Mouse (Mus musculus): Measurements from ENCODE around the gene Ifnab.

Ifnab gene

GRCm38 (mm10) chr4:88691259-88691658, at the start of gene Ifnab:
Ifnab (minus strand) TSS chr4:88691359.
- in situ Hi-C loops (cut with MseI, MboI), result no loop called here

- in situ Hi-C loops (cut with MseI, MboI), result no loop called here
Observed at GRCm38 (mm10) chr4:88739036-88739435, 47.9 kb upstream of the Ifnab start.

DNA sequence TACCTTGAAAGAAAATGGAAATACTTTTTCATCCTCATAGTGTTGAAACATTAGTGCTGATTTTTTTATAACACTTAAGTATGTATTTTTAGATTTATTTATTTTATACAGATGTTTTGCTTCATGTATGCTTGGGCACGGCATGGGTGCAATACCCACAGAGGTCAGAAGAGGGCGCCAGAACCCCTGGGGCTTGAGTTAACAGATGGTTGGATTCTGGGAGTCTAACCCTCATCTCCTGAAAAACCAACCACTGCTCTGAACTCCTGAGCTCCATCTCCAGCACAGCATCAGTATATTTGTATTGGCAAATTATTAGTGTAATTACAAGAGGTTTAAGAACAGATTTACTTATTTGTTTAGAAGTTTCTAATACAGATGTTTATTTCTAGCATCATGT, 47.3 kb upstream of the Ifnab start:
- in situ Hi-C loops (cut with MseI, MboI), result no loop called here

DNA sequence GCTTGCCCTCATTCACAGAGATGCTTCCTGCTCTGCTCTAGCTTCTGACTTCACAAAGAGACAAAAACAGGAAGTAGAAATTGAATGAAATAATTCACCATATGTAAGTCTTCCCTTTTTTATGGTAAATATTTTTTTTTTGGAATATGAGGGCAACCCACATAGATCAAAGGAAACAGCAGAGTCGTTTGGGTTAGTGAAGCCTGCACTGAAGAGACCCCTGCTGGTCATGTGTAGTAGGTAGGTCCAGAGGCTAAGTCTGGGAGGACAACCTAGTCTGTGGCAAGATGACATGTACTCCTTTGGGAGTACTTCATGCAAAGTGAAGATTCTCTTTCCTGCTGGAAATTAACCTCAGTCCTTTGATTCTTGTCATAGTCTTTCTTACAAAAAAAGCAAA, 36.2 kb upstream of the Ifnab start:
- in situ Hi-C loops (cut with MseI, MboI), result no loop called here

- in situ Hi-C loops (cut with MseI, MboI), result no loop called here
Observed at GRCm38 (mm10) chr4:88726727-88727126, 35.6 kb upstream of the Ifnab start.

GRCm38 (mm10) chr4:88723497-88724090, 32.4 kb upstream of the Ifnab start:
- in situ Hi-C loops (cut with MseI, MboI), result no loop called here

- in situ Hi-C loops (cut with MseI, MboI), result no loop called here
Observed at GRCm38 (mm10) chr4:88721791-88722721, 30.9 kb upstream of the Ifnab start, which contains the start of the genes Gm26566 and Klhl9. Gm26566 (plus strand) TSS chr4:88721805. Klhl9 (minus strand) TSS chr4:88722465.

DNA sequence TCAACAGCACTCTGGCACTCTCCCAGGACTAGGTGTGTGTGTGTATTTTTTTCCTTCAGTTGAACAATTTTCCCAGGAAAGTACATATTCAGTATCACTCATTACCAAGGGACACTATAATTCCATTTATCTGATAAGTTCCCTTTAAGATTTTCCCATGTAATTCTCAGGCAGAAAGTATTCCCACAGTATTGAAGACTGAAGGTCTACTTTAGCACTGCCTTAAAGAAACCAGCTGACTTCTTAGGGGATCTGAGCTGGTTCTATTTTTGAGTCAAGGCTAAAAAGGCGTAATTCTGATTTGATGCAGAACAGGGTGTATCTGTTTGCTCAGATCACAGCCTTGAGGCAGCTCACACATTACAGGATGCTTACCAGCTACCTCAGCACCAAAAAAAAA, 27.6 kb upstream of the Ifnab start:
- in situ Hi-C loops (cut with MseI, MboI), result no loop called here

DNA sequence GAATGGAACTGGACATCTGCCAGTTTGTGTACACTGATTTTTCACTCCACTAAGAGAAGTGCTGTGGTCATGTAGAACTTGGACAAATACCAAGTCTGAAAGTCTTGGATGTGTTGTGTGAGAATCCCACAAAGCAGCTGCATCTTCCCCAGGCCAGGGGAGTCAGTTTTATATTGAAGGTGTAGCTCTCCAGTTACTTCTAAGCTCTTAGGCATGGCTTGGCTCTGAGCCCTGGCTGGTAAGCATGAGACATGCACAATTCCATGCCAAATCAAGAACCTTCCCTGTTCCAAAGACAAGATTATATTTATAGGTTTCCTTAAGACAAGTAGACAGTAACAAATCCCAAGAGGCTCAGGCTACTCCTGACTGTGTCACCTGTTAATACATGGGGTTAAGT, 23.9 kb upstream of the Ifnab start:
- in situ Hi-C loops (cut with MseI, MboI), result no loop called here

DNA sequence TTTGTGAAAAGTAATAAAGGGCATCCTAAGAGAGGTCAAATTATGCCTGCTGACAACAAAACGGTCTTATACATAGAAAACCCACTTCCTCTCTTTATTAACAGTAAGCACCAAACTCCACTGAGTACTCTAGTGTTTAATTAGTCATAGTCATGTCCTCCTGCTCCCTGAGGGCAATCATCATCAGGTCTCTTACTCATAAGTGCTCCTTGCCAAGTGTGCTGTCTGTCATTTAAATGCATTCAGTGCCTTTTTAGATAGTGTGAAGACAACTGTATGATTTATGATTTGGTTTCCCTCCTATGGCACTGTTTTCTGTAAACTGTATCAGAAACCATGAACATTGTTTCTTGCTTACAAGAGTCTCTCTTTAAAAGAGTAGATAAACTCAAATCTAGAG, 23.1 kb upstream of the Ifnab start:
- in situ Hi-C loops (cut with MseI, MboI), result no loop called here

- in situ Hi-C loops (cut with MseI, MboI), result no loop called here
Observed at GRCm38 (mm10) chr4:88707128-88707826, 16.1 kb upstream of the Ifnab start.

- in situ Hi-C loops (cut with MseI, MboI), result no loop called here
Observed at GRCm38 (mm10) chr4:88705924-88706323, 14.8 kb upstream of the Ifnab start.

GRCm38 (mm10) chr4:88699301-88699700, 8.1 kb upstream of the Ifnab start:
- in situ Hi-C loops (cut with MseI, MboI), result no loop called here

DNA sequence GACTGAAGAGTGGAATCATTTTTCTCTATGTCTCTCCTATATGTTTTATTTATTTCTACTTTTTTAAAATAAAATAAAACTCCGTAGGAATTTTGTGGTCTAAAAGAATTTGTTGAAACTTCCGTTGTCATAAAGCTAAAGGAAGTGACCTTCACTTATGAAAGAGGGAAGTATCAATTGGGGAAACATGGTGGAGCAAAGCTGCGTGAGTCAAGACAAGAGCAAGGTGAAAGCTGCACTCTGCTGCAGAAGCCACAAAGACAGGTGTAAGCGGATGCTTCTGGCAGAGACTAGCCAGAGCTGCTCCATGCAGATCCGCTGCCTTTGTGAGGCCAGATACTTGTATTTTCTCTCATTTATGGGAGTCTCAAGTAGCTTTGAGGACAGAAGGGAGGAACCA, 7.6 kb upstream of the Ifnab start:
- in situ Hi-C loops (cut with MseI, MboI), result no loop called here

DNA sequence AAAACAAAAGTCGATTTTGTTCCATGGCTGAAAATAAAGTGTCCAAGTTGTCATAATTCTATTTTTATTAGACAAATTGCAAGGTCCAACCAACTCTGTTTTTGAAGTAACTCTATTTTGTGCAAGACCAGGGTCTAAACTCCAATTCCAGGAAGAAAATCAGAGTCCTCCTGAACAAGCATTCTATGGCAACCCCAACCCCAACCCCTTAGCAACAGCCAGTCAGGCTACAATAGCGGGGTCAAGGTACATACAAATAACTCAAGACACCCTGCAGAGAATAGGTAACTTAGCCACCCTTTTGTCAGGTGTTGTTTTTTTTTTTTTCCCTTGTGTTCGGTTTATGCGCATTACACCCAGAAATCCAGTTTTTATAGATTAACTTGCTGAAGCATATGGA, 6.6 kb upstream of the Ifnab start:
- in situ Hi-C loops (cut with MseI, MboI), result no loop called here

- in situ Hi-C loops (cut with MseI, MboI), result no loop called here
Observed at GRCm38 (mm10) chr4:88697108-88697507, 5.9 kb upstream of the Ifnab start.

DNA sequence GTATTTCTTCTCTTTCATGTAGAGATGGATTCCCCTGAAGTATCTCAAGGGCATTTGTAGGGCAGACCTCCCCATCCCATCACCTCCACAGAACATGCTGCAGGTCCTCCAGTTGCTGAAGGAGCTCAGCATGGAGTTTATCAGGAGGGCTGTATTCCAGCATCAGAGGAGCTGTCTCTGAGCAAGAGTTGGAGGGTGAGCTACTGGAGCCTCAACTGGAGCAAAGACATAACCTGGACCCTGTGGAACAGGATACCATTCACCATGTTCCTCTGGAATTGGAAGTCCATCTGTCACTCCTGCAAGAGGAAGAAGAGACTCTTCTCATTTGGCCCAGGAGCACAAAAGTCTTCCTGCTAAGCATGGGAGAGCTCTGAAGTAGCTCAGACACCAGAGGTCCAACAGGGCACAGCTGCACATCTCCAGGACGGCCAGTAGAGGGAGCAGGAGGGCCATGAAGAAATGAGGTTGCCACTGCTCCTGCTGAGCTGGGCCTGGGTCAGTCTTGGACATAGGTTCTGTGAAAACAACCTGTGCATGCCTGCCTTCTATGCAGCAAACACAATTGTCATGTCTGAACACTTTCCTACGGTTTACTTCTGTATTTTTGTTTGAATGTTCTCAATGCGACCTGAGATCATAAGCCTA, 5.2 kb upstream of the Ifnab start:
- in situ Hi-C loops (cut with MseI, MboI), result no loop called here

- in situ Hi-C loops (cut with MseI, MboI), result no loop called here
Observed at GRCm38 (mm10) chr4:88693392-88693791, 2.2 kb upstream of the Ifnab start.

- in situ Hi-C loops (cut with MseI, MboI), result no loop called here
Observed at GRCm38 (mm10) chr4:88692537-88692936, 1.4 kb upstream of the Ifnab start.

- in situ Hi-C loops (cut with MseI, MboI), result no loop called here
Observed at GRCm38 (mm10) chr4:88683812-88684211, 7.3 kb downstream of the Ifnab start, which contains the start of gene Ifna2. Ifna2 (minus strand) TSS chr4:88683912.

GRCm38 (mm10) chr4:88681353-88681752, 9.8 kb downstream of the Ifnab start:
- in situ Hi-C loops (cut with MseI, MboI), result no loop called here

DNA sequence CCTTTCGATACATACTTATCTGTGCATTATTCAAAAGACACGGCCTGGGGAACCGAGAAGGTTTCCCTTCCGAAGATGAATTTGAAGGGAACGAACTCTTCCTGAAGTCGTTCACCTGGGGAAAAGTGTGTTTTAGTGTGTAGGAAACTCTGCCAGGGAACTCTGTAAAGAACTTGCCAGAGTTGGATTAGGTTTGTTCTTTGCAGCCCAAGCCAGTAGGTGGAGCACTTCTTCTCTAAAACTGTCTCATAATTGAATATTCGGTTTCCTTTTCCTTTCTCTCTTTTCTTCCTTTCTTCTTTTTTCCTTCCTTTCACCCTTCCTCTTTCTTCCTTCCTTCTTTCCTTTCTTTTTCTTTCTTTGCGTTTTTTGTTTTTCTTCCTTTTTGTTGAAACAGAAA, 10.8 kb downstream of the Ifnab start:
- in situ Hi-C loops (cut with MseI, MboI), result no loop called here
